Mouse (Mus musculus): Measurements from ENCODE around the gene 9530077C05Rik.
"Not testable (repeated sequence)": the region's sequence is repeated elsewhere in the genome, so short reads cannot be mapped to it uniquely, and the experiment has no call there.

Gene 9530077C05Rik

GRCm38 (mm10) chr9:22411002-22411857, at the start of gene 9530077C05Rik:
TSS of gene 9530077C05Rik (plus strand) at chr9:22411513.
- peak; percentile 98 for DNase-seq (ENCODE audit: low read depth, low spot score)

- DNase-seq (ENCODE audit: low read depth, low spot score) = no peak
These were observed 45.1 kb upstream of the 9530077C05Rik start for GRCm38 (mm10) chr9:22366221-22366620.

- DNase-seq (ENCODE audit: low read depth, low spot score) = no peak
These were observed 44.7 kb upstream of the 9530077C05Rik start for GRCm38 (mm10) chr9:22366621-22367020.

- DNase-seq (ENCODE audit: low read depth, low spot score) = no peak
These were observed 43.3 kb upstream of the 9530077C05Rik start for GRCm38 (mm10) chr9:22368030-22368429.

GRCm38 (mm10) chr9:22372760-22373159, 38.6 kb upstream of the 9530077C05Rik start:
- DNase-seq (ENCODE audit: low read depth, low spot score) = peak; percentile 77

- no peak for DNase-seq (ENCODE audit: low read depth, low spot score)
These were observed 35.2 kb upstream of the 9530077C05Rik start for GRCm38 (mm10) chr9:22376086-22376485.

- no peak for DNase-seq (ENCODE audit: low read depth, low spot score)
These were observed 25.4 kb upstream of the 9530077C05Rik start for GRCm38 (mm10) chr9:22385890-22386289.

GRCm38 (mm10) chr9:22387901-22388300, 23.4 kb upstream of the 9530077C05Rik start:
- no peak for DNase-seq (ENCODE audit: low read depth, low spot score)

GRCm38 (mm10) chr9:22388401-22388980, 22.8 kb upstream of the 9530077C05Rik start:
- DNase-seq (ENCODE audit: low read depth, low spot score) = peak; percentile 75

- DNase-seq (ENCODE audit: low read depth, low spot score) = peak; percentile 97
These were observed 22.3 kb upstream of the 9530077C05Rik start, which contains the start of gene Anln for GRCm38 (mm10) chr9:22389021-22389476. TSS of gene Anln (minus strand) at chr9:22389188.

GRCm38 (mm10) chr9:22389736-22390245, 21.5 kb upstream of the 9530077C05Rik start:
- no peak for DNase-seq (ENCODE audit: low read depth, low spot score)

GRCm38 (mm10) chr9:22390390-22390789, 20.9 kb upstream of the 9530077C05Rik start:
- DNase-seq (ENCODE audit: low read depth, low spot score) = peak; percentile 67

- no peak for DNase-seq (ENCODE audit: low read depth, low spot score)
These were observed 16.6 kb upstream of the 9530077C05Rik start for GRCm38 (mm10) chr9:22394725-22395124.

GRCm38 (mm10) chr9:22399021-22399420, 12.3 kb upstream of the 9530077C05Rik start:
- DNase-seq (ENCODE audit: low read depth, low spot score) = no peak

GRCm38 (mm10) chr9:22402001-22402400, 9.3 kb upstream of the 9530077C05Rik start:
- DNase-seq (ENCODE audit: low read depth, low spot score) = peak; percentile 60

- no peak for DNase-seq (ENCODE audit: low read depth, low spot score)
These were observed 8.3 kb upstream of the 9530077C05Rik start for GRCm38 (mm10) chr9:22402976-22403375.

- not testable (repeated sequence) for DNase-seq (ENCODE audit: low read depth, low spot score)
These were observed 7.8 kb upstream of the 9530077C05Rik start for GRCm38 (mm10) chr9:22403501-22403900.

GRCm38 (mm10) chr9:22405414-22405813, 5.9 kb upstream of the 9530077C05Rik start:
- no peak for DNase-seq (ENCODE audit: low read depth, low spot score)

- not testable (repeated sequence) for DNase-seq (ENCODE audit: low read depth, low spot score)
These were observed 3.7 kb upstream of the 9530077C05Rik start for GRCm38 (mm10) chr9:22407633-22408032.

GRCm38 (mm10) chr9:22408344-22408743, 3.0 kb upstream of the 9530077C05Rik start:
- DNase-seq (ENCODE audit: low read depth, low spot score) = peak; percentile 68

GRCm38 (mm10) chr9:22409501-22409900, 1.8 kb upstream of the 9530077C05Rik start:
- peak; percentile 53 for DNase-seq (ENCODE audit: low read depth, low spot score)

GRCm38 (mm10) chr9:22416187-22416586, 4.9 kb downstream of the 9530077C05Rik start:
- no peak for DNase-seq (ENCODE audit: low read depth, low spot score)
